Mouse (Mus musculus): ENCODE data around the gene Slc12a5.

Gene Slc12a5

DNA sequence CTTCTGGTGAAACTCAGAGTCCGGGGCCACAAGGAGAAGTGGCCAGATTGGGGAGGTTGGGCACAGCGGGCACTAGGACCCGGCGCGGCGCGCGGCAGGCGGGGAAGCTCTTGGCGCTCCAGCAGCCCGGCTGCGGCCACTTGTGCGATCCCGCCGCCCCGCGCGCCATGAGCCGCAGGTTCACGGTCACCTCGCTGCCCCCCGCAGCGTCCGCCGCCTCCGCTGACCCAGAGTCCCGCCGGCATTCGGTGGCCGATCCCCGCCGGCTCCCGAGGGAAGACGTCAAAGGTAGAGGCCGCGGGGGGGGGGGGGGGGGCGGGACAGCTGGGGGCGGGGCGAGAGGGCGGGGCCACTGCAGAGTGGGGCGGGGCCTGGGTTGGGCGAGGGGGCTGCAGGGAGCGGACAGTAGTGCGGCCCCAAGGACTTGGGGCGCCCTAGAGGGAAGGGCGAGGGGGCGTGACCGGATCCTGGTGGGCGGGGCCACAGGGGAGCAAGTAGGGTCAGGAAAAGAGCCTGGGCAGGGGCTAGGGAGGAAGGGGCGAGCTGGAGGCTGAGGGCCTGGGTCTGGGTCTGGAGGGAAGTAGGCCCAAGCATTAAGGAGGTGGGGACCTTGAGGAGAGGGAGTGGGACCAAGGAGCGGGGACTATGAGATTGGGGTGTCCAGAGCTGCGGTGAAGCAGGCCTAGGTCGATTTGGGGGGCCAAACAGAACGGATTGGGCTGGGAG lies at the start of gene Slc12a5:
Gene Slc12a5, plus strand, starts transcription at position 87 of the 726 bp plus-strand sequence.
- peak; percentile 83 for DNase-seq (ENCODE audit: low spot score)

DNA sequence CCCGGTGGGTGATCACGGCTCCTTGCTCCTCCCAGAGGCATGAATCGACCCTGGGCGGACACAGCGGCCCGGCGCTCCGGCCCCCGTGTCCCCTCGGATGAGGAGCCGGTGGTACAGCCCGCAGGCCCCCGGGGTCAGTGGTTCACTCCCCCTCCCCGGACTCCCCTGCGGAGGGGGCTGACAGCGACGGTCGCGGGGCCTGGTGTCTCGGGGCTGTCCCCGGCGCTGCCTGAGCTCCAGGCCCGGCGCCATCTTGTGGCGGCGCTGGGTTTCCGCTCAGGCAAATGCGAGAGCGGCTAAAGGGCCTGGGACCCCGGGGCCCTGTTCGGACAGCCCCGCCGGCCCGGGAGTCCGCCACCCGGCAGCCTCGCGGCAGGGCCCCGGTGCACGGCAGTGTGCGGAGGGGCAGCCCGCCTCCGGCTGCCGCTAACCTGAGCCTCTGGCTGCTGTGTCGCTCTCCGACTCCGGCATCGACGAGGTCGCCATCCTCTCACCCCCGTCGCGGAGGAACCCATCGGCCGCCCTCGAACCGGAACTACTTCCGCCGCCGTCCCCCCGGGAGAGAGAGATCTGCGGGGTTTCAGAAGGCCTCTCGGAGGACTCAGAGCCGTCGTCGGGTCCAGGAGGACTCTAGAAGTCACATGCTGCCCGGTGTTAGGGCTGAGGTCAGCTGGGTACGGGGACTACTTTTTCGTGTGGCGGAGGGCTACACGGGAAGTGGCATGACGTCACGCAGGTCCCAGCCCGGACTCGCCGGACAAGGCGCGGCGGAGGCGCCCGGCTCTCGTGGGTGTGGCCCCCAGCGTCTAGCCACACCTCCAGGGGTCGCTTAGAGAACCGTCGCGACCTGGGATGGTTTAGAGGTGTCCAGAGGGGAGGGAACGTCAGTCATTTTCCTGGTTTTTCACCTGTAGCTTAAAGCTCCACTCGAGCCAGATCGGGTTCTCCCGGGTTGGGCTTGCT lies 49.2 kb upstream of the Slc12a5 start, which contains the start of gene Zfp335:
Gene Zfp335, minus strand, starts transcription at position 672 of the 963 bp plus-strand sequence.
- DNase-seq (ENCODE audit: low spot score): peak; percentile 95

DNA sequence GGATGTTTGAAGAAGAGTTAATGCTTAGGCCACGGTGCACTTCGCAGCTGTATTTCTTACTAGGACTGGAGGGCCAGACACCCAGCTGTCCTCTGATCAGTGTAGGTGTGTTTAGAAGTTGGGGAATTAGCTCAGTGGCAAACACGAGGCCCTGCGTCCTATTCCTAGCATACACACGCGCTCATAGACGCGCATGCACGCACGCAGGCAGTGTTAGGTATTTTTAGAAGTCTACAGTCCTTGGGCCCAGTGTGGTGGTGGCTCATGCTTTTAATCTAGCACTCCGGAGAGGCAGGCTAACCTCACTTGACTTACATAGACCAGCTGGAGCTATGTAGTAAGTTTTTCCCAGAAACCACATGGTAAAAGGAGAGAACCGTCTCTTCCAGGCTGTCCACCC lies 48.5 kb upstream of the Slc12a5 start:
- DNase-seq (ENCODE audit: low spot score): peak; percentile 56

- no peak for DNase-seq (ENCODE audit: low spot score)
These were observed 47.7 kb upstream of the Slc12a5 start for GRCm38 (mm10) chr2:164912749-164913427.

DNA sequence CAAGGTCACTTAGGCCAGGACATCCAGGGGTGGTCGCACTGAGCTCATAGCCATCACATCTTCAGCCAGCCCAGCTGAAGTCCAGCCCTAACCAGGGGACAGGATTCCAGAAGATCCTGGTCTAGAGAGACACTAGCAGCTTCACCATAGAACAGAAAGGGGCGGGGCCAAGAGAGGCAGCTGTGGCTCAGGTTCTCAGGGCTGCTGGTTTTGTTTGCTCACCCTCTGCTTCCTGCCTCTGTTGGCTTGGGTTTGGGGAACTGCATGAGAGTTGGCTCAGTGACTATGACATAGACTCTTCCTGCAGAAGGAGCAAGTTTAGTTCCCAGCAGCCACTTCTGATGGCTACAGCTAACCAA lies 47.2 kb upstream of the Slc12a5 start:
- peak; percentile 42 for DNase-seq (ENCODE audit: low spot score)

GRCm38 (mm10) chr2:164916820-164917219 lies 43.8 kb upstream of the Slc12a5 start:
- no peak for DNase-seq (ENCODE audit: low spot score)

GRCm38 (mm10) chr2:164917371-164917770 lies 43.2 kb upstream of the Slc12a5 start:
- no peak for DNase-seq (ENCODE audit: low spot score)

- peak; percentile 53 for DNase-seq (ENCODE audit: low spot score)
These were observed 42.3 kb upstream of the Slc12a5 start for GRCm38 (mm10) chr2:164918325-164918724.

GRCm38 (mm10) chr2:164921984-164922383 lies 38.6 kb upstream of the Slc12a5 start:
- peak; percentile 25 for DNase-seq (ENCODE audit: low spot score)

DNA sequence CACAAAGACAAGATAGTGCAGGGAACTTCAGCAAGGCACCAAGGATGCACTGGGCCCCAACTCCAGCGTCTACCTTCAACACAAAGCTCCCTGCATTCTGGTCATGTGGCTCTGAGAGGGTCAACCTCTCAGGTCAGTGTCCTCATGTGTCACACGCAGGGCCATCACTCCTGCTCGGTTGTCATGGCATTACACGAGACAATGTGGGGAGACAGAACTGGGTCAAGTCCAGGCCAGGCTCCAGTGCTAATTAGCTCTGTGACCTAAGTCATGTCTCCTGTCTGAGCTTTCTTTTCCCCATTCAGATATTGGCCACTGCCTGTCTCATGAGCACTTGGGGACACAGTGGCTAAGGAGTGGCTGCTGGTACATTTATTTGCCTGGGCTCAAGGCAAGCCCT lies 37.3 kb upstream of the Slc12a5 start:
- no peak for DNase-seq (ENCODE audit: low spot score)

GRCm38 (mm10) chr2:164924100-164924857 lies 36.3 kb upstream of the Slc12a5 start:
- peak; percentile 90 for DNase-seq (ENCODE audit: low spot score)

DNA sequence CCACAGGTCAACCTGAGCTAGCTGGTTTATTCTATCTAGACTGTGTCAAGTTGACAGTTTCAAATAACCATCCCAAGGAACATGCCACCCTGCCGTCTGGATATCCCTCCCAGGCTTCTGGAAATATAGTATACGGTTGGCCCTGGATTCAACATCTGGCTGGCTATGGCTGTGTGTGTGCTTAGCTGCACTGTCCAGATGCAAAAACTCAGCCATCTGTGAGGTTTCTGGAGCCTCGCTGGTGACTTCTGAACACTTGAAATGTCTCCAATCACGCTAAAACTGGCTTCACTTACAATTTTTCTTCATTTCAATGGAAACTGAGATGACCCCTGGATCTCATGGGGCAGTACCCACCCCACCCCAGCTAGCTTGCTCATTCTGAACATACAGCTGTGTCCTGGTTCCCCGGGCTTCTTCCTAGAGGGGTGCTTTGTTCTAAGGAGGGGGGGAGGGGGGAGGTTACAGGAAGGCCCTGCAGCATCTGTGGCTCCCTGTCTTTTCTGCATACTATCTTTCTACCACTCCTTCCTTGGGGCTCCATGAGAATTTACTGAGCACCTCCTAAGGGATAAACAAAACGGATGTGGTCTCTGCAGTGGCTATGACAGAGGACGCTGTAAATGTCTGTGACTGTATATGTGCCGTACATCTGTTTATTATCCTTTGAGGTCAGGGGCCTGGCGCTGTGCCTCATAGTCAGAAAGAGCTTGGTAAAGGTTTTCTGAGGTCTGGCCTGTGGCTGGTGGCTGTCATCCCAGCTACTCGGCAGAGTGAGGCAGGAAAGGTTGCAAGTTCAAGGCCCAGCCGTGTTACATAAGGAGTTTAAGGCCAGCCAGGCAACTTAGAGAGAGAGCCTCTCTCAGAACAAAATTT lies 29.7 kb upstream of the Slc12a5 start:
- no peak for DNase-seq (ENCODE audit: low spot score)

GRCm38 (mm10) chr2:164933534-164933933 lies 27.1 kb upstream of the Slc12a5 start:
- no peak for DNase-seq (ENCODE audit: low spot score)

GRCm38 (mm10) chr2:164935991-164936390 lies 24.6 kb upstream of the Slc12a5 start:
- DNase-seq (ENCODE audit: low spot score): no peak

DNA sequence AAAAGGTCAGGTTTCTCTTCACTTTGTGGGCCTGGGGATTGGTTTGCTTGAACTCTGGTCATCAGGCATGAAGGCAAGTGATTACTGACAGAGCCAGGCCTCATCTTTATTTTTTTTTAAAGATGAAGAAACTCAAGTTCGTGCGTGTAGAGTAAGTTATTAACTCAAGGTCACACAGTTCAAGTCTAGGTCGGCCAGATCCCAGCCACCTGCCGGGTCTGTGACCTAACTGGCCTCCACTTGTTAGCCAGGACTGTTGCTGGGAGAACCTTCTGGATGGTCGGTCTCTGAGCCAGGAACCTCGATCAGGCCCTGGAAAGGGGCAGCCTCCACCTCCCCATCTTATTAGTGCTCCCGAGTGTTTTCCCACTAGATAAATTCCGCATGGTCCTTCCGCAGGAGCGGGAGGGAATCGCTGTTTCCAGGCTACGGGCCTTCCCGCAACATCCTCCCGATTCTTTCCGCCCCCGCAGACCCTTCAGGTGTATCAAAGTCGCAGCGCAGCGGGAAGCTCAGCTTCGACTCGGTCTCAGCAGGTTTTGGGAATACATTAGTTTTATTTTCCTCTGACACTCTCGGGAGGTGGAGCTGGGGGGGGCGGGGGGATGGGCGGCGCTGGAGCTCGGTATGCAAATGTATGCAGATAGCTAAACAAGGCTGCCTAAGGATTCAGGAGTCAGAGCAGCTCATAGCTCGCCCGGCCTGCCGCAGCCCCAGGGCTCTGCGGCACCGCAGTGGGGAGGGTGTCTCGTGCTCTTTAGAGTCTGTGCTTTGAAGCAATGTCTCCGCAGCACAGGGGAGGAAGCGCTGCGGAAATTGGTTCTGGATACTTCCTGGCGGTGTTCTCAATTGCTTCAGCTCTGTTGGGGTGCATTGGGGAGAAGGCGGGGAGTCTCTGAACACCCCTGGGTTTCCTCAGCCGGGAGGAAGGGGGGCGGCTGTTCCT lies 22.2 kb upstream of the Slc12a5 start:
- peak; percentile 80 for DNase-seq (ENCODE audit: low spot score)

GRCm38 (mm10) chr2:164939106-164939505 lies 21.5 kb upstream of the Slc12a5 start:
- DNase-seq (ENCODE audit: low spot score): peak; percentile 11

- no peak for DNase-seq (ENCODE audit: low spot score)
These were observed 20.3 kb upstream of the Slc12a5 start, which contains the start of gene Mmp9 for GRCm38 (mm10) chr2:164940140-164940830. TSS of gene Mmp9 (plus strand) at chr2:164940780.

GRCm38 (mm10) chr2:164942692-164943290 lies 17.8 kb upstream of the Slc12a5 start:
- peak; percentile 22 for DNase-seq (ENCODE audit: low spot score)

All from MN1 (cell line).